Mouse (Mus musculus): Measurements from ENCODE around the gene Maml3. TPM values are rescaled to one million over a fixed set of nuclear protein-coding genes. Genes with fewer than 3 reads are reported as not detected.
A peak's percentile ranks its signal among the peaks of the same experiment; 100 is the strongest.

The Maml3 gene
- polyA plus RNA-seq, 1 experiment from 2014 or later, result 2.9 TPM

- Histone ChIP-seq H3K36me3 (ENCODE audit: control insufficient read depth, insufficient read depth, low read length) (no peaks in the 10 kb centered on the region), H3K9ac (ENCODE audit: low read length) (no peak overlapping the region), H3K27me3 (ENCODE audit: control insufficient read depth, insufficient read depth, low read length) (no peaks in the 10 kb centered on the region), H3K4me1 (replicated peaks; ENCODE audit: control insufficient read depth, insufficient read depth) (peaks cover 7% of the 10 kb centered on the region), H3K4me2 (replicated peaks; ENCODE audit: low read depth) (peak overlapping the region; percentile 24; the same call in 1 of the 2 replicates), H3K27ac (replicated peaks) (peak overlapping the region; percentile 89), H3K4me3 (ENCODE audit: low read depth, low read length) (no peak overlapping the region), H3K9me3 (ENCODE audit: control insufficient read depth, low read length) (no peaks in the 10 kb centered on the region)
- no peak for ATAC-seq (ENCODE audit: low FRiP score, low TSS enrichment)
- TF ChIP-seq EP300 (optimal IDR thresholded peaks at IDR 0.05) (no peak), CTCF (IDR thresholded peaks at IDR 0.05; ENCODE audit: low read depth) (no peak)
- no peak for DNase-seq (ENCODE audit: low spot score)
- WGBS, result 63% methylated on average over 1 of the region's 1 CpGs
Measured at GRCm38 (mm10) chr3:51915415-51915814, 189.5 kb downstream of the Maml3 start.

GRCm38 (mm10) chr3:51914900-51915299 is 190.0 kb downstream of the Maml3 start:
- H3K9ac ChIP-seq (ENCODE audit: low read length), result no peak overlapping the region
- peaks cover 7% of the 10 kb centered on the region for H3K4me1 ChIP-seq (replicated peaks; ENCODE audit: control insufficient read depth, insufficient read depth)
- DNase-seq (ENCODE audit: low spot score), result no peak
- TF ChIP-seq CTCF (IDR thresholded peaks at IDR 0.05; ENCODE audit: low read depth) (no peak), EP300 (optimal IDR thresholded peaks at IDR 0.05) (no peak)
- no peaks in the 10 kb centered on the region for H3K36me3 ChIP-seq (ENCODE audit: control insufficient read depth, insufficient read depth, low read length)
- H3K4me2 ChIP-seq (replicated peaks; ENCODE audit: low read depth), result no peak overlapping the region
- H3K27me3 ChIP-seq (ENCODE audit: control insufficient read depth, insufficient read depth, low read length), result no peaks in the 10 kb centered on the region
- H3K9me3 ChIP-seq (ENCODE audit: control insufficient read depth, low read length), result no peaks in the 10 kb centered on the region
- 58% methylated on average over 4 of the region's 4 CpGs for WGBS
- no peak overlapping the region for H3K4me3 ChIP-seq (ENCODE audit: low read depth, low read length)
- no peak for ATAC-seq (ENCODE audit: low FRiP score, low TSS enrichment)
- H3K27ac ChIP-seq (replicated peaks), result peak overlapping the region; percentile 89

- Histone ChIP-seq H3K4me3 (ENCODE audit: low read depth, low read length) (no peak overlapping the region), H3K27ac (replicated peaks) (no peak overlapping the region), H3K9ac (ENCODE audit: low read length) (no peak overlapping the region), H3K4me1 (replicated peaks; ENCODE audit: control insufficient read depth, insufficient read depth) (peaks cover 8% of the 10 kb centered on the region), H3K4me2 (replicated peaks; ENCODE audit: low read depth) (no peak overlapping the region), H3K9me3 (ENCODE audit: control insufficient read depth, low read length) (no peaks in the 10 kb centered on the region), H3K27me3 (ENCODE audit: control insufficient read depth, insufficient read depth, low read length) (no peaks in the 10 kb centered on the region), H3K36me3 (ENCODE audit: control insufficient read depth, insufficient read depth, low read length) (no peaks in the 10 kb centered on the region)
- no peak for TF ChIP-seq EP300 (optimal IDR thresholded peaks at IDR 0.05)
- no peak for TF ChIP-seq CTCF (IDR thresholded peaks at IDR 0.05; ENCODE audit: low read depth)
- no peak for DNase-seq (ENCODE audit: low spot score)
- ATAC-seq (ENCODE audit: low FRiP score, low TSS enrichment), result no peak
- 70% methylated on average over 8 of the region's 8 CpGs for WGBS
Measured at GRCm38 (mm10) chr3:51913498-51913897, 191.4 kb downstream of the Maml3 start.

- WGBS, result 30% methylated on average over 8 of the region's 8 CpGs
- Histone ChIP-seq H3K27ac (replicated peaks) (no peak overlapping the region), H3K4me1 (replicated peaks; ENCODE audit: control insufficient read depth, insufficient read depth) (peaks cover 10% of the 10 kb centered on the region), H3K9ac (ENCODE audit: low read length) (no peak overlapping the region), H3K4me3 (ENCODE audit: low read depth, low read length) (no peak overlapping the region), H3K9me3 (ENCODE audit: control insufficient read depth, low read length) (no peaks in the 10 kb centered on the region), H3K36me3 (ENCODE audit: control insufficient read depth, insufficient read depth, low read length) (no peaks in the 10 kb centered on the region), H3K4me2 (replicated peaks; ENCODE audit: low read depth) (no peak overlapping the region), H3K27me3 (ENCODE audit: control insufficient read depth, insufficient read depth, low read length) (no peaks in the 10 kb centered on the region)
- no peak for DNase-seq (ENCODE audit: low spot score)
- no peak for ATAC-seq (ENCODE audit: low FRiP score, low TSS enrichment)
- TF ChIP-seq EP300 (optimal IDR thresholded peaks at IDR 0.05) (no peak), CTCF (IDR thresholded peaks at IDR 0.05; ENCODE audit: low read depth) (no peak)
Measured at GRCm38 (mm10) chr3:51912214-51912613, 192.7 kb downstream of the Maml3 start.

- 35% methylated on average over 14 of the region's 14 CpGs for WGBS
- H3K4me1 ChIP-seq (replicated peaks; ENCODE audit: control insufficient read depth, insufficient read depth), result peaks cover 7% of the 10 kb centered on the region; the same call in 1 of the 2 replicates
- TF ChIP-seq CTCF (IDR thresholded peaks at IDR 0.05; ENCODE audit: low read depth), result no peak
- TF ChIP-seq EP300 (optimal IDR thresholded peaks at IDR 0.05), result no peak
- H3K4me3 ChIP-seq (ENCODE audit: low read depth, low read length), result no peak overlapping the region
- ATAC-seq (ENCODE audit: low FRiP score, low TSS enrichment), result 0 out of 2 replicates have a peak, but pooled peaks have one; percentile 45
- H3K27ac ChIP-seq (replicated peaks), result peak overlapping the region; percentile 18; the same call in 1 of the 2 replicates
- H3K9me3 ChIP-seq (ENCODE audit: control insufficient read depth, low read length), result no peaks in the 10 kb centered on the region
- DNase-seq (ENCODE audit: low spot score), result peak; percentile 31
- peak overlapping the region; percentile 20 for H3K4me2 ChIP-seq (replicated peaks; ENCODE audit: low read depth)
- no peaks in the 10 kb centered on the region for H3K27me3 ChIP-seq (ENCODE audit: control insufficient read depth, insufficient read depth, low read length)
- no peaks in the 10 kb centered on the region for H3K36me3 ChIP-seq (ENCODE audit: control insufficient read depth, insufficient read depth, low read length)
- no peak overlapping the region for H3K9ac ChIP-seq (ENCODE audit: low read length)
Measured at GRCm38 (mm10) chr3:51908437-51908990, 196.4 kb downstream of the Maml3 start.

- H3K4me1 ChIP-seq (replicated peaks; ENCODE audit: control insufficient read depth, insufficient read depth), result 0 out of 2 replicates have a peak, but pooled peaks cover 5% of the 10 kb centered on the region
- H3K4me2 ChIP-seq (replicated peaks; ENCODE audit: low read depth), result no peak overlapping the region
- H3K36me3 ChIP-seq (ENCODE audit: control insufficient read depth, insufficient read depth, low read length), result no peaks in the 10 kb centered on the region
- H3K4me3 ChIP-seq (ENCODE audit: low read depth, low read length), result no peak overlapping the region
- ATAC-seq (ENCODE audit: low FRiP score, low TSS enrichment), result peak; percentile 63
- no peak overlapping the region for H3K27ac ChIP-seq (replicated peaks)
- no peaks in the 10 kb centered on the region for H3K9me3 ChIP-seq (ENCODE audit: control insufficient read depth, low read length)
- DNase-seq (ENCODE audit: low spot score), result peak; percentile 40
- H3K27me3 ChIP-seq (ENCODE audit: control insufficient read depth, insufficient read depth, low read length), result no peaks in the 10 kb centered on the region
- TF ChIP-seq CTCF (IDR thresholded peaks at IDR 0.05; ENCODE audit: low read depth), result no peak
- TF ChIP-seq EP300 (optimal IDR thresholded peaks at IDR 0.05), result no peak
- no peak overlapping the region for H3K9ac ChIP-seq (ENCODE audit: low read length)
- 59% methylated on average over 10 of the region's 10 CpGs for WGBS
Measured at GRCm38 (mm10) chr3:51907113-51907860, 197.6 kb downstream of the Maml3 start.

Data from stomach, postnatal 0 days (tissue).